Mouse (Mus musculus): Measurements from ENCODE around the gene Tas2r138.

DNA sequence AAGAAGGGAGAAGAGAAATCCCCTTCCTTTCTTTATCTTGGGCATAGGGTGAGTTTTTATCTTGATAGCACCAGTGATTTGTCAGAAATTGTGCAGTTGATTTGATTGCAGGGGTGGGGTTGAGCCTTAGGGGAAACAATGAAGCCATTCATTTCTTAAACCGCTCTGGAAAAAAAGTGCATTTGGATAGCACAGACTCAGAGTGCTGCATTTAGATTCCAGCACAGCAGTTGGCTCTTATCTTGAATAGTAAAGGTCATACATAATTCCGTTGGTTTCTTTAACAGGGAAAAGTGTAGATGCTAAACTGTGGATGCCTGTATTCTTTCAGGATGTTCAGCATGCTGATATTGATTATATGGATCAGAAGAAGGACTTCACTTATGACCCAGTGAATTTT is 47.8 kb upstream of the Tas2r138 start:
- TF ChIP-seq CTCF (IDR thresholded peaks at IDR 0.05; ENCODE audit: low read depth), result no peak
- TF ChIP-seq EP300 (IDR thresholded peaks at IDR 0.05; ENCODE audit: low read depth), result no peak
